Mouse (Mus musculus): ENCODE data around the gene Tigd2. TPM values are rescaled to one million over a fixed set of nuclear protein-coding genes. Genes with fewer than 3 reads are reported as not detected.

The Tigd2 gene
- polyA plus RNA-seq, 1 experiment from 2014 or later: 9.3 TPM

DNA sequence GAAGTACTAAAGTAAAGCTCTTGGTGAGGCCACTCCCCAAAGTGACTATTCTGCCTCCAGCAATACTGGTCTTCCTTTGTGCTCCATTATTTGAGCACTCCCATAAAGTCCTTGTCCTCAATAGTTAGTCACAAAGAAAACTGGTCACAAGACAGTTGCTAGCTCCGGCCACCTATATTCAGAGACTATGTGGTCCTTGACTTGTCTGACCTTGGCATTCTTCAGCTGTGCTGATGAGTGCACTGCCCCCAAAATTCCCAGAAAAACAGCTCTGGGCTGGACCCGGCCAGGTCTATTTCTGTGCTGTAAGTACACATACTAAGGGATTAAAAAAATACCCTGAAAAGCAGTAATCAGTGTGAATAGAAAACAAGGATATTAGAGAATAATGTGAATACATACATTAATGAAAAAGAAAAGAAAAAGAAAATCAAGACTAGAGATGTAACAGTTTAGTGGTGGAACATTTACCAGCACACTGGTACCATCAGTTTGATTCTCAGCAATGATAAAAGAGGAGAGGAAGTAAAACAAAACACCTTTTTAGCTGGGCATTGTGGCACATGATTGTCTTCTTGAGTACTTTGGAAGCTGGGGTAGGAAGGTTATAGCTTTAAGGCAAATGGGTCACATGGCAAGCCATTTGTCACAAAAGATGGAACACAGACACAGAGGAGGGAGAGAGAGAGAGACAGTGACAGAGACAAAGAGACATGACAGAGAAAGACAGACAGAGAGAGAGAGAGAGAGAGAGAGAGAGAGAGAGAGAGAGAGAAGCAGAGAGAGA is 12.6 kb upstream of the Tigd2 start:
- DNase-seq (ENCODE audit: low spot score): no peak
- Histone ChIP-seq H3K9me3 (replicated peaks) (no peaks in the 10 kb centered on the region), H3K27me3 (ENCODE audit: low read depth, poor library complexity, severe bottlenecking) (no peaks in the 10 kb centered on the region), H3K36me3 (no peaks in the 10 kb centered on the region), H3K4me1 (no peaks in the 10 kb centered on the region), H3K4me3 (no peak overlapping the region), H3K27ac (replicated peaks) (no peak overlapping the region)
- WGBS: 60% methylated on average over 2 of the region's 2 CpGs

DNA sequence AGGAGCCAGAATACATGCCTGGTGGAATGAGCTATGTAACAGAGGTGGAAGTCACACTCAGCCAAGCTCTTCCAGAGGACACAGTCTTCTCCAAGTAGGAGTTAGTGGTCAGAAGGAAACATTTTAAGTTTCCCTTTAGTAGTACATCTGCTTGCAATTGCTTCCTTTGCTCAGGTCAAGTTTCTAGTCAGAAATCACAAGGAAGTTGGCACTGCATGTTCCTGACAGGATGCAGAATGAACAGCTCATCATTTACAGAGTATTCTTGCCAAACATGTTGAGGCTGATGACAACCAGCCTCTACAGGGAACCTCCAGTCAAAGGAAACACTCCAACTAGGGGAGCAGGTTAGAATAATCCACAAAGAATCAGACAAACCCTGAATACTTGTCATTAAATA is 11.9 kb upstream of the Tigd2 start:
- no peaks in the 10 kb centered on the region for H3K9me3 ChIP-seq (replicated peaks)
- no peak overlapping the region for H3K27ac ChIP-seq (replicated peaks)
- H3K27me3 ChIP-seq (ENCODE audit: low read depth, poor library complexity, severe bottlenecking): no peaks in the 10 kb centered on the region
- no peaks in the 10 kb centered on the region for H3K36me3 ChIP-seq
- DNase-seq (ENCODE audit: low spot score): no peak
- no peaks in the 10 kb centered on the region for H3K4me1 ChIP-seq
- no peak overlapping the region for H3K4me3 ChIP-seq

DNA sequence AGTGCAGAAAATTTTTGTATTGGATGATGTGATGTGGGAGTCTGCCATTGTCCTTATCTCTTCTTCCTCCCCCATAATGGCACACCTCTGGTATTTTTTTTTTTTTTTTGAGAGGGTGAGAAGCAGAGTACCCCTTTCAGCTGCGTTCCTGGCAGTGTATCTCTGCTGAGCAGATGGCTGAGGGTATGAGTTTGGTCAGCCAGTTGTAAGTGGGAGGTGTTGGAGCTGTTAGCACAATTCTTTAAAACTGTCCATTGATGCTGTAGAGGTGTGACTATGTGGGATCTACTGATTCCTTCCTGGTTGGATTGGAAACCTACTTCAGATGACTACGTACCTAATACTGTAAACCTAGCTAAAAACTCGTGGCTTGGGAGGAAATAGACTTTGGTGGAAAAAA is 10.3 kb upstream of the Tigd2 start:
- H3K9me3 ChIP-seq (replicated peaks): no peaks in the 10 kb centered on the region
- no peaks in the 10 kb centered on the region for H3K27me3 ChIP-seq (ENCODE audit: low read depth, poor library complexity, severe bottlenecking)
- H3K36me3 ChIP-seq: no peaks in the 10 kb centered on the region
- no peak overlapping the region for H3K4me3 ChIP-seq
- 82% methylated on average over 3 of the region's 3 CpGs for WGBS
- no peaks in the 10 kb centered on the region for H3K4me1 ChIP-seq
- DNase-seq (ENCODE audit: low spot score): no peak
- H3K27ac ChIP-seq (replicated peaks): no peak overlapping the region

DNA sequence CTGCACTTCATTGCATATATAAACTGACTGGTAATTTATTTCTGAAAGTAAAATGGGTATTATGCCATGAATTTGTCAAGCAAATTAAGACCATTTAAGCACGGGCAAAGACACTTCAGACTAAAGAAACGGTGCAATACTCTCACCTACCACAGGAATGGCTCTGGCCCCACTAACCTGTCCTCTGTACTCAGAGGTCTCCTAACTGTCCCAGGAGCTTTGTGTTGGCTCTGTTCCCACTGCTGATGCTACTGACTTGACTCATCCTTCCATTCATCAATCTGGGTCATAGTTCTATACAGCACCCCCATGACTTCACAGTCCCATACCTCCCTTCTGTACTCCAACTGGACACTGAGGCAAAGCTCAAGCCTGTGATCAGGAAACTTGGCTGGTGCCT is 9.6 kb upstream of the Tigd2 start:
- no peaks in the 10 kb centered on the region for H3K4me1 ChIP-seq
- H3K36me3 ChIP-seq: no peaks in the 10 kb centered on the region
- 90% methylated on average over 2 of the region's 2 CpGs for WGBS
- H3K9me3 ChIP-seq (replicated peaks): no peaks in the 10 kb centered on the region
- H3K27me3 ChIP-seq (ENCODE audit: low read depth, poor library complexity, severe bottlenecking): no peaks in the 10 kb centered on the region
- H3K27ac ChIP-seq (replicated peaks): no peak overlapping the region
- no peak for DNase-seq (ENCODE audit: low spot score)
- no peak overlapping the region for H3K4me3 ChIP-seq

DNA sequence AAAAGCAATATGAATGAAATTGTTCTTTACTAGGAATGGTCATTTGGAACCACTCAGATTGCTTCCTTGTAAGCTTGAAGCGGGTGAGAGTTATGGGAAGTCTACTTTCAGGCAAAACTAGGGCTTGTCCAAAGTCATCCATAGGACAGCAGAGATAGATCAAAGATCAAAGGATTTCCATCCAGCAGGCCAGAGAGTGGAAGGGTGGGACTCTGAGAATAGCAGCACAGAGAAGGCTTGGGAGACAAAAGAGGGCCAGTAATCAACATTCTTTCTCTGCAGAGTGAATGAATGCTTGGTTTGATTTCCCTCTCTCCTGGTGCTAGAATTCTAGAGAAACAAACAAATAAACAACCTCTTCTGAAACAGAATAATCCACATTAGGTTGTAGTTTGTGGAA is 1.1 kb upstream of the Tigd2 start:
- WGBS: 95% methylated on average over 1 of the region's 1 CpGs
- Histone ChIP-seq H3K36me3 (peaks cover 22% of the 10 kb centered on the region), H3K4me1 (peaks cover 6% of the 10 kb centered on the region), H3K27me3 (ENCODE audit: low read depth, poor library complexity, severe bottlenecking) (no peaks in the 10 kb centered on the region), H3K27ac (replicated peaks) (no peak overlapping the region), H3K4me3 (no peak overlapping the region), H3K9me3 (replicated peaks) (peaks cover 2% of the 10 kb centered on the region)
- no peak for DNase-seq (ENCODE audit: low spot score)

DNA sequence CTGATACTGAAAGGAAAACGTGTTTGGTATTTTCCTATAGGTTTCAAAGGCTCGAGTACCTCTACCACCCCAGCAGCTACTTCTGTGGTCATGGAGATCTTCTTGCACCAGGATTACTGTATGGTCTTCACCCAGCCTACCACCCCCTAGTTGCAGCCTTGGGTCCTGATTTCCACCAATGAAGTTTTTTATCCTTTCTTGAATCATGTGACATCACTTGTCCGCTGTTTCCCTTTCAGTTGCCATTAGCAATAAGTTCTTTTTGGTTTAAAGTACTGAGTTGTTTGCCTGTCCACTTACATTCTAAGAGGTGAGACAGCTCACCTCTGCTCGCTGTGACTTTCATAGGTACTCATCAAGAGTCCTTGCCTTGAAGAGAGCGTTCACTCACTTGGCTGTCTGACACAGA is 633 bp downstream of the Tigd2 start:
- H3K4me3 ChIP-seq: peak overlapping the region; percentile 79
- peak overlapping the region; percentile 93 for H3K27ac ChIP-seq (replicated peaks)
- H3K27me3 ChIP-seq (ENCODE audit: low read depth, poor library complexity, severe bottlenecking): no peaks in the 10 kb centered on the region
- H3K4me1 ChIP-seq: peaks cover 6% of the 10 kb centered on the region
- H3K9me3 ChIP-seq (replicated peaks): peaks cover 2% of the 10 kb centered on the region
- H3K36me3 ChIP-seq: peaks cover 23% of the 10 kb centered on the region
- DNase-seq (ENCODE audit: low spot score): no peak
- WGBS: 54% methylated on average over 5 of the region's 5 CpGs

DNA sequence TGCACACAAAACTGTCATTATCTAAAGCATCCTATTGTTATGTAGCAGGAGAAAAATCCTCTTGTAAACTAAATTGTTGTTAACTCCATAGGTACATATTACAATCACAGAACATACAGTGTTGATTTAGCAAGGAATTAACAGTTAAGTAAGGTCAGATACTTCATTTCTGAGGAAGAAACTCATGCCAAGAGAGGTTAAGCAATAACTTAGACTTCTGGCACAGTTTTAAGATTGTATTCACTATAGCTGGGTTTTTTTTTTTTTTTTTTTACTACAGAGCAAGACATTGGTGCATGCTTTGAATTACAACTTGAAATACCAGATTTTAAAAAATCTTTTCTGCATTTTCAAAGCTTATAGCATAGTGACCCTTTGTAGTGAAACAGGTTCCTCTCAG is 24.5 kb downstream of the Tigd2 start:
- DNase-seq (ENCODE audit: low spot score): no peak
- no peak overlapping the region for H3K27ac ChIP-seq (replicated peaks)
- no peak overlapping the region for H3K4me3 ChIP-seq
- no peaks in the 10 kb centered on the region for H3K9me3 ChIP-seq (replicated peaks)
- no peaks in the 10 kb centered on the region for H3K27me3 ChIP-seq (ENCODE audit: low read depth, poor library complexity, severe bottlenecking)
- H3K36me3 ChIP-seq: no peaks in the 10 kb centered on the region
- no peaks in the 10 kb centered on the region for H3K4me1 ChIP-seq

DNA sequence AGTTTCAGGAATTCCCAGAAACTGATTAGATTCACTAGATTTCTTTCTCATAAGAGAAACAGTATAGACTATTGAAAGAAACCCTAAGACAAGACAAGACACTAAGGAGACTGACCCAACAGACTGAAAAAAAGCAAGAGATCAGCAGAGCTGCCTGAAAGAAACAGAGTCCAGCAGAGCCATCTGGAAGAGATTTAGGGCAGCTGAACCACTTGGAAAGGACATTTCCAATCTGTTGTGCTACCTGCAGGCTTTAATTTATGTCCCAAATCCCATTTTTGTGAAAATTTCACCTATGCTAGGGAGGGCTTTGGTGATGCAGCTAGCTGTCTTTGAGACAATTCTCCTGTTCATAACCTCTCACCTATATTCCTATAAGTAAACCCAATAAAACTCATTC is 25.0 kb downstream of the Tigd2 start:
- no peaks in the 10 kb centered on the region for H3K9me3 ChIP-seq (replicated peaks)
- no peak for DNase-seq (ENCODE audit: low spot score)
- H3K4me3 ChIP-seq: no peak overlapping the region
- no peaks in the 10 kb centered on the region for H3K4me1 ChIP-seq
- H3K27me3 ChIP-seq (ENCODE audit: low read depth, poor library complexity, severe bottlenecking): no peaks in the 10 kb centered on the region
- no peaks in the 10 kb centered on the region for H3K36me3 ChIP-seq
- no peak overlapping the region for H3K27ac ChIP-seq (replicated peaks)

DNA sequence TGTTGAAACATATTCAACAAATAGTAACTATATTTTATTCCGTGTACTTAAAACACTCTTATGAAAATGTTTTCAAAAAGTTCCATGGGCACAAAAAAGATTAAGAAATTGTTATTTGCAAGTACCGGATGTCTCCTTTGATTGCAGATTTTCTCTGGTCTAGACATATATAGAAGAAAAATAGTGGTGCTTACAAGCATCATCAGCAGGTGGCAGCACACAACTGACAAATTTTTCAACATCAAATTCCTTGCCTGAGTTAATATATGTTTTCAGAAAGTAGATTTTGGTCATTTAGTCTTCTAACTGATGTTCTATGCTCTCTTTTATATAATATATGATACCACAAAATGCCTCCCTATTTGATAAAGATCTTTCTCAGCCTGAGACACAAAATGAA is 41.0 kb downstream of the Tigd2 start:
- Histone ChIP-seq H3K36me3 (no peaks in the 10 kb centered on the region), H3K4me1 (no peaks in the 10 kb centered on the region), H3K27me3 (ENCODE audit: low read depth, poor library complexity, severe bottlenecking) (no peaks in the 10 kb centered on the region), H3K9me3 (replicated peaks) (no peaks in the 10 kb centered on the region), H3K4me3 (no peak overlapping the region), H3K27ac (replicated peaks) (no peak overlapping the region)
- peak; percentile 16 for DNase-seq (ENCODE audit: low spot score)
- whole genome bisulfite sequencing: 43% methylated on average over 2 of the region's 2 CpGs

DNA sequence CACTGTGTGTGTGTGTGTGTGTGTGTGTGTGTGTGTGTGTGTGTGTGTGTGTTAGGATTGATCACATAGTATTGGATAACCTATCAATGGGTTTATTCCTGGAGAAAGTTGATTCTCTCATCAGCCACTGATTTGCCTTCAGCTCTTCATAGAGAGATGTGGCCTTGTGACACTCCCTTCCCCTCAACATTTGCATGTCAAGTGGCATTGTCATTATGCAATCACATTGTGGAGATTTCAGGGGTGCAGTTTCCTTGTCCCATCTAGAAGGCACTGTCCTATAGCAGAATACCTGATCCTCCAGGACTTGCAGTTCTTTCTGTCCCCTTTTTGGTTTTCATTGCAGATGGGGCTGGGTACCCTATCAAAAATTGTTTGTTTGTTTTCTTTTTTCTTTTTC is 41.9 kb downstream of the Tigd2 start:
- Histone ChIP-seq H3K9me3 (replicated peaks) (no peaks in the 10 kb centered on the region), H3K4me1 (no peaks in the 10 kb centered on the region), H3K27ac (replicated peaks) (no peak overlapping the region), H3K4me3 (no peak overlapping the region), H3K36me3 (no peaks in the 10 kb centered on the region), H3K27me3 (ENCODE audit: low read depth, poor library complexity, severe bottlenecking) (no peaks in the 10 kb centered on the region)
- no peak for DNase-seq (ENCODE audit: low spot score)

DNA sequence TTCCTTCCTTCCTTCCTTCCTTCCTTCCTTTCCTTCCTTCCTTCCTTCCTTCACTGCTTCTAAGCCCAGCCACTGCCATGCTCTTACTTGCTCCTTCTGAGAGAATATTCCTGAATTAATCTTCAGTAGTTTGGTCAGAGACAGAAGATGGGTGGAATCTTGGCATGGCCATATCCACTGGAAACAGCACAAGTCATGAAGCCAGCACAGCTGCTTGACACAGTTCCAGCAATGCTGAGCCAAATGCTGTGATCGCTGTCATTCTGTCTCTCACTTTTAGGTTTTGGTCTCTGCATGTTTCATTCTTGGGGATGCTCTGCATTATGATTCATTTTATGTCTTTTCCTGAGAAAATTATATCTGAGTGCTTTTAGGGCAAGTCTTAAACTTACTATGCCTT is 47.2 kb downstream of the Tigd2 start:
- Histone ChIP-seq H3K27ac (replicated peaks) (no peak overlapping the region), H3K9me3 (replicated peaks) (no peaks in the 10 kb centered on the region), H3K4me3 (no peak overlapping the region), H3K4me1 (no peaks in the 10 kb centered on the region), H3K27me3 (ENCODE audit: low read depth, poor library complexity, severe bottlenecking) (no peaks in the 10 kb centered on the region), H3K36me3 (no peaks in the 10 kb centered on the region)
- no peak for DNase-seq (ENCODE audit: low spot score)
- 87% methylated on average over 1 of the region's 1 CpGs for WGBS

Other genes with a start within 250 kb of the Tigd2 start
- gene Fam13a, start 184.3 kb upstream of the Tigd2 start, polyA plus RNA-seq (2016; fragmentation: Nextera tagmentation; extraction: Ambion mirVana): 2.1 and 3.3 TPM in 2 replicates
- gene Gprin3, start 217.4 kb downstream of the Tigd2 start, polyA plus RNA-seq (2016; fragmentation: Nextera tagmentation; extraction: Ambion mirVana): 0.15 and 0.20 TPM in 2 replicates

Data from midbrain, embryonic 10.5 days (tissue).